Mouse (Mus musculus) heart, postnatal 25 days (tissue): ENCODE measurements around the gene Hist2h3c2. TPM values are rescaled to one million over a fixed set of nuclear protein-coding genes. Genes with fewer than 3 reads are reported as not detected.
"Not testable (repeated sequence)": the region's sequence is repeated elsewhere in the genome, so short reads cannot be mapped to it uniquely, and the experiment has no call there.

ENCODE experiments used
- DNase-seq: peaks from one replicate; pipeline ENCODE4 v3.0.0; 2022; ENCODE audit warnings: low spot score
- intact Hi-C: fragments of 180-260 bp; cut with DNase I; formaldehyde crosslinking; loops from one replicate; pipeline ENCODE4 v1.15.1; 2025
- microRNA-seq: library from miRNA; unstranded; fragments of <30 nt; microRNA quantifications from one replicate; pipeline ENCODE4 v1.2.0, GENCODE M21; 2022
- total RNA-seq, 2 experiments: library from RNA; stranded (reverse); gene quantifications; 2 replicates each; pipeline ENCODE4 v1.2.3; 2021

The Hist2h3c2 gene
- total RNA-seq, 2 experiments from 2014 or later: 9.3 to 10.4 TPM

DNA sequence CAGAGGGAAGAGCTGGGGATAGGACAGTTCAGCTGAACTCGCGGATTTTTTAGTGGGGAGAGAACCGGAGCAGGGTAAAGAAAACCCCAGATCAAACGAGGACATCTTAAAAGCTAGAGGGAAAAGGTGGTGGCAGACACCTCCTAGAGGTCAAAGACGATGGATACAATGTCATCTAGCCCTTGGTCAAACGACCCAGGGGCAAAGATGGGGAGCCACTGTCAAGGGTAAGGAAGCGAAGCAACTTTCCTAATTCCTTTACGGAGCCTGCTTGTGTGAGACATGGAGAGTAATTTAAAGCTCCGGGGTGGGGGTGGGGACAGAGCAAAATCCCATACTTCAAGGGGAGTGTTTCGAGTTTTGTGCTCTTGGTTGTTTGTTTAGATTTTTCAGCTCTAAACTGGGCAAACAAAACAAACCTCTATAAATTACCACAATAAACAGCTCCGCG, 19.7 kb downstream of the Hist2h3c2 start:
- DNase-seq: no peak
- intact Hi-C loops: loop anchor here (2.0 kb wide), 1 partner anchor 48 kb away; no protein-coding TSS in a partner anchor

- DNase-seq: no peak
- intact Hi-C loops: no loop called here
Observed at GRCm38 (mm10) chr3:96209242-96209641, 29.7 kb downstream of the Hist2h3c2 start.

DNA sequence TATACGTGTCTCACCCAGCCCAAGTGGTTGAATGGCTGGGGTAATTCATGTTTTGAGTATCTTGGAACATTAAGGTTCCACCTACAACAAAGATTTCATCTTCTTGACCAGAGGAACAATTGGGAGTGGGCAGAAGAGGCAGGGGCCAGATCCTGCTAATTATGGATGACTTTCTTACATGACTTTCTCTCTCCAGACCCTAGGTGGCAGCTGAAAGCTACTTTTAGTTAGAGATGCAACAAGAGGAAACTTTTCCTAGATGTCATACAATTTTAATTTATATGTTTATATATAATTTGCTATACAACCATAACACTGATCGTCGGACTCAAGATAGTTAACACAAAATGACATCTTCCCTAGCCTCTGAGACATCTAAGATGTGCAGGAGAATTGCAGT, 31.1 kb downstream of the Hist2h3c2 start:
- intact Hi-C loops: no loop called here
- DNase-seq: no peak

DNA sequence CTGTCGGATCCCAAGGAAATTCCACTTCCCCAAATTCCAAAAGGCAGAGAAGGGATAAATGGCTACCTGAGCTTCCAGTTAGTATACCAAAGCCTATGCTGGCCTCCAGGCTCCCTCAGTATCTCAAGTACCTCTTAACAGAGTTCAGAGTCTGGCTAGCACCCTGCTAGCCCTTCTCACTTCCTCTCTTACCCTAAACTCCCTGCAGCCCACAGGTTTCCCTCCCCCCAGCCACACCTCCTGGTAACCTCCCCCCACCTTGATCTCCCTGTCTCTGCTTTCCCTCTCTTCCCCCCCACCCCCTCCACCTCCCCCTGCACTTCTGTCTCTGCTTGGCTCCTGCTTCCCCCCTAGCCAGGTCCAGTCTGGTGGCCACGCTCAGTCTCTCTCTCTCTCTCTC, 39.2 kb downstream of the Hist2h3c2 start:
- intact Hi-C loops: no loop called here
- DNase-seq: no peak

DNA sequence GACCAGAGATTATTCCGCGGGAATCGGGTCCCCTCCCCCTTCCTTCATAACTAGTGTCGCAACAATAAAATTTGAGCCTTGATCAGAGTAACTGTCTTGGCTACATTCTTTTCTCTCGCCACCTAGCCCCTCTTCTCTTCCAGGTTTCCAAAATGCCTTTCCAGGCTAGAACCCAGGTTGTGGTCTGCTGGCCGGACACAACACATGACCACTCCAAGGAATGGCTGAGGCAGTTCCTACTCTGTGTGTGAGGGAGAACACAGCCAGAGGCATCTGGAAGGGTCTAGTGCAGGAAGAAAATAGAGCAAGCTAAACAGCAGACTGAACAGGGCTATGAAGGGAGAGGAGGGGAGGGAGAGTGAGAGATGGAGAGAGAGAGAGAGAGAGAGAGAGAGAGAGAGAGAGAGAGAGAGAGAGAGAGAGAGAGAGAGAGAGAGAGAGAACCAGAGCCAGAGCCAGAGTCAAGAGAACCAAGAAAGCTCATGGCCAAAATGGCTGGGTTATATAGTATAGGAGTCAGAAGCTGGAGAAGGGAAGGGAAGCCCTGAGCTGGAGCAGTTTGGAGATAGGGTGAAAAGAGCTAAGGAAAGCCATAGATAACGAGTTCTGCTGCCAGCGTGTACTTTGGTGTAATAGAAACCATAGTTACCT, 40.2 kb downstream of the Hist2h3c2 start:
- intact Hi-C loops, DNase-seq: not testable (repeated sequence)

GRCm38 (mm10) chr3:96198181-96198580, 40.7 kb downstream of the Hist2h3c2 start:
- intact Hi-C loops: no loop called here

DNA sequence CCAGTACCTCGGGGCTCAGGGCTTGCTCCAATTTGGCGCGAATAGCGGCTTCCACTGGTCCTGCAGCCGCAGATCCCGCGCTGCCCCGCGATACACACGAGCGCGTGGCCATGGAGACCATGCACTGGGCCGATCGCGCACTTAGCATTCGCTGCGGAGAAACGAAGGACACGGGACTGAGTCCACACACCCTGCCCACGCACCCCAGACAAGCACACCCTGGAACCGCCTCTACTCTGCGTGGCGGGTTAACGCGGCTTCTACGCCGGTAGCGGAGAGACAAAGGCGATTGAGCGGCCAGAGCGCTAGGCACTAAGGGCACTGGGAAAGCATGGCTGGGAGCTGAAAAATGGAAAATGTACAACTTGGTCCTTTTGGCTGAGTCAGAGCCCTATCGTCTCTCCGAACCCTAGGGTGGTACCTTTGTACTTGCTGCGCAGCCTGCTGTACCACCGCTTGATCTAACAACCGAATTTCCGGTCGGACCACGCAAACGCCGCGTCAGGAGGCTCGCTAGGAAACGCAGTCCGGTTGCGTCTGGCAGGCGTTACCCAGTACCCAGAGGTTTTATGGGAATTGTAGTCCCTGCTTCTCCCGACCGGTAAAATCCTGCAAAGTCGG, 41.7 kb downstream of the Hist2h3c2 start:
- intact Hi-C loops: no loop called here
- DNase-seq: peak; percentile 81

More at GRCm38 (mm10) chr3:96198181-96198580, 40.7 kb downstream of the Hist2h3c2 start:
- DNase-seq: no peak

DNA sequence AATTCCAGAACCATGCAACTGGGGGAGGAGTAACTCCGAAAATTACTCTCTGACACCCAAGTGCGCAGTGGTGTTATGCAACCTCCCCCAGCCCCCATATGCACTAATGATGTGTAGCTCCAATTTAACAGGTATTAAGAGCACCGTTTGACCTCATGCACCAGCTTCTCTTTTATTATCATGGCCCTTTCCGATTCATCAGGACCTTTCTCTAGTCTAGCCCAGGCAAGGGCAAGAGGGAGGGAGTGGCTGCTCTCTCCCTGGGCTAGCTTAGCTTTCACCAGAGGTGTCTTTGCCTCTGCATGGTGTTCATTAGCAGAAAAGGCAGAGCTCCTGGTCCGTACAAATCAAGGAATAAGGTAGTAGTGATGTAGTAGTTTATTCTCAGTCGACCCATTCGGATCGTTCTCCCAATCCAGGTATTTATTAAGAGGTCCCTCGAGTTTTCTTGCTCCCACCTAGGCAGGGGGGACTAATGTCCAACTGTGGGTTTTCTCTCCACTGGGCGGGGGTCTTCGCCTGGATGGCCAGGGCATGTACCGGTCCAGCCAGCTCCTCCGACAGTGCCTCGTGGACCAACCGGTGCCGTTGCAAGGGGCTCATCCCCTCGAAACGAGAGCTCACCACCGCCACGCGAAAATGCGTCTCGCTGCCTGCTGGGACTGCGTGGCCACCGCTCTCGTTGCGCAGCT, 42.3 kb downstream of the Hist2h3c2 start:
- DNase-seq: no peak
- intact Hi-C loops: no loop called here

- no peak for DNase-seq
- intact Hi-C loops: no loop called here
Observed at GRCm38 (mm10) chr3:96195616-96196313, 43.2 kb downstream of the Hist2h3c2 start.

GRCm38 (mm10) chr3:96194966-96195365, 44.0 kb downstream of the Hist2h3c2 start:
- no peak for DNase-seq
- intact Hi-C loops: no loop called here

GRCm38 (mm10) chr3:96192977-96193376, 46.0 kb downstream of the Hist2h3c2 start:
- no peak for DNase-seq
- intact Hi-C loops: no loop called here

Small RNA genes lying within 50 kb of the gene (microRNA-seq; reads per million reads assigned to microRNA genes)
- gene Gm44492 (not detected), gene Gm47311 (not detected), gene Gm47313 (not detected)

Other genes starting within 250 kb of the Hist2h3c2 start
- 10 to 100 TPM; 76.4 to 89.1 TPM for gene Plekho1, start 243.1 kb downstream of the Hist2h3c2 start, total RNA-seq
- 10 to 100 TPM; 20.5 to 26.0 TPM for gene Vps45, start 180.7 kb downstream of the Hist2h3c2 start, total RNA-seq
- gene Otud7b, start 134.6 kb downstream of the Hist2h3c2 start, total RNA-seq: 10 to 100 TPM; 52.2 to 54.5 TPM
- gene Mtmr11, start 77.1 kb downstream of the Hist2h3c2 start, total RNA-seq: 1 to 10 TPM; 3.2 TPM
- gene Sf3b4, start 66.8 kb downstream of the Hist2h3c2 start, total RNA-seq: 10 to 100 TPM; 16.9 to 17.2 TPM
- 1 to 10 TPM; 5.0 to 6.5 TPM for gene Sv2a, start 58.0 kb downstream of the Hist2h3c2 start, total RNA-seq
- 10 to 100 TPM; 19.3 to 22.2 TPM for gene Bola1, start 19.4 kb downstream of the Hist2h3c2 start, total RNA-seq
- 1 to 10 TPM; 3.0 to 3.4 TPM for gene Hist2h2ab, start 19.3 kb downstream of the Hist2h3c2 start, total RNA-seq
- 10 to 100 TPM; 30.5 to 34.4 TPM for gene Hist2h2ac, start 18.2 kb downstream of the Hist2h3c2 start, total RNA-seq
- gene Hist2h2be, start 18.0 kb downstream of the Hist2h3c2 start, total RNA-seq: 10 to 100 TPM; 10.1 to 11.6 TPM
- 100 to 1,000 TPM; 232 to 233 TPM for gene Hist2h2aa2, start 1.1 kb upstream of the Hist2h3c2 start, total RNA-seq
- 10 to 100 TPM in 1 of 2 experiments, 1 to 10 TPM in 1; 7.7 to 40.9 TPM for gene Hist2h2aa1, start 6.4 kb upstream of the Hist2h3c2 start, total RNA-seq
- not detected for gene Hist2h3c1, start 7.6 kb upstream of the Hist2h3c2 start, total RNA-seq
- gene Hist2h4, start 24.2 kb upstream of the Hist2h3c2 start, total RNA-seq: 10 to 100 TPM; 14.4 to 16.9 TPM
- gene Hist2h3b, start 29.5 kb upstream of the Hist2h3c2 start, total RNA-seq: 10 to 100 TPM; 25.8 to 48.9 TPM
- gene Hist2h2bb, start 30.6 kb upstream of the Hist2h3c2 start, total RNA-seq: 10 to 100 TPM; 47.3 to 58.1 TPM
- 1 to 10 TPM in 1 of 2 experiments, under 1 TPM in 1; 0.94 to 1.1 TPM for gene Fcgr1, start 54.8 kb upstream of the Hist2h3c2 start, total RNA-seq
- not detected for gene BC107364, start 213.2 kb upstream of the Hist2h3c2 start, total RNA-seq